Mouse (Mus musculus): Measurements from ENCODE around the gene Gm16513. TPM values are rescaled to one million over a fixed set of nuclear protein-coding genes. Genes with fewer than 3 reads are reported as not detected.
"Not testable (repeated sequence)": the region's sequence is repeated elsewhere in the genome, so short reads cannot be mapped to it uniquely, and the experiment has no call there.

Gene Gm16513
- not detected in 2 replicates for polyA plus RNA-seq (2016; fragmentation: Nextera tagmentation; extraction: Ambion mirVana)

DNA sequence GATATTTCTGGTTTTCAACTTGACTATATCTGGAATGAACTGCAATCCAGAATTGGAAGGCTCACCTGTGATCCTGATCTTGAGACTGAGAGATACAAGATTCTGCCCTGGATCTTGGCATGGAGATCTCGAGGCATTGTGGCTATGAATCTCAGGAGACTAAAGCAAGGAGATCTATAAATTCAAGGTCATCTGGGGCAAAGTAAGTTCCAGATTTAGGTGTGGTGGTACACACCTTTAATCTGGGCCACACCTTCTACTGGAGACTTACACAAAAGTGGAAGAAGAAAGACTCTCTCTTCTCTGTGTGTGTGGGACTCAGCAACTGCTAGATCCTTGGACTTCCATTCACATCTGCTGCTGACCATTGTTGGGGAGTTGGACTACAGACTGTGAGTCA, at the start of gene Gm16513:
Gm16513 (plus strand) TSS at position 301 of the 400 bp plus-strand sequence.
- H3K27me3 ChIP-seq (replicated peaks); H3K36me3 ChIP-seq; H3K4me1 ChIP-seq; H3K4me3 ChIP-seq; H3K27ac ChIP-seq; H3K9me3 ChIP-seq; H3K4me2 ChIP-seq (replicated peaks); H3K9ac ChIP-seq; ATAC-seq (ENCODE audit: low FRiP score, low read depth): not testable (repeated sequence)
- no CpG with 5 or more reads among the region's 1 CpGs for WGBS

Other genes starting within 250 kb of the Gm16513 start
- not detected in 2 replicates for gene Gm6367, start 194.0 kb upstream of the Gm16513 start, polyA plus RNA-seq (2016; fragmentation: Nextera tagmentation; extraction: Ambion mirVana)
- not detected in 2 replicates for gene Gm7942, start 75.7 kb upstream of the Gm16513 start, polyA plus RNA-seq (2016; fragmentation: Nextera tagmentation; extraction: Ambion mirVana)
- gene Gm10424, start 90.1 kb downstream of the Gm16513 start, polyA plus RNA-seq (2016; fragmentation: Nextera tagmentation; extraction: Ambion mirVana): not detected in 2 replicates
- not detected in 2 replicates for gene Gm3259, start 123.3 kb downstream of the Gm16513 start, polyA plus RNA-seq (2016; fragmentation: Nextera tagmentation; extraction: Ambion mirVana)

All from neural tube, embryonic 12.5 days (tissue).